Mouse (Mus musculus): ENCODE measurements around the gene Doc2b. TPM values are rescaled to one million over a fixed set of nuclear protein-coding genes. Genes with fewer than 3 reads are reported as not detected.

The Doc2b gene
- polyA plus RNA-seq, 1 experiment from 2014 or later: 0.61 TPM

- Histone ChIP-seq H3K27me3 (replicated peaks; ENCODE audit: control insufficient read depth, insufficient read depth, low read length) (no peaks in the 10 kb centered on the region), H3K4me1 (ENCODE audit: control insufficient read depth, insufficient read depth, low read length) (no peaks in the 10 kb centered on the region), H3K27ac (ENCODE audit: low read length) (no peak overlapping the region), H3K9me3 (ENCODE audit: control insufficient read depth, low read length) (no peaks in the 10 kb centered on the region), H3K36me3 (ENCODE audit: control insufficient read depth, insufficient read depth, low read length) (no peaks in the 10 kb centered on the region), H3K4me3 (ENCODE audit: low read length) (no peak overlapping the region), H3K4me2 (ENCODE audit: low read depth, low read length) (no peak overlapping the region), H3K9ac (ENCODE audit: low read depth, low read length) (no peak overlapping the region)
- 85% methylated on average over 8 of the region's 8 CpGs for WGBS
- ATAC-seq: no peak
Observed at GRCm38 (mm10) chr11:75827414-75827813, 31.6 kb upstream of the Doc2b start.

DNA sequence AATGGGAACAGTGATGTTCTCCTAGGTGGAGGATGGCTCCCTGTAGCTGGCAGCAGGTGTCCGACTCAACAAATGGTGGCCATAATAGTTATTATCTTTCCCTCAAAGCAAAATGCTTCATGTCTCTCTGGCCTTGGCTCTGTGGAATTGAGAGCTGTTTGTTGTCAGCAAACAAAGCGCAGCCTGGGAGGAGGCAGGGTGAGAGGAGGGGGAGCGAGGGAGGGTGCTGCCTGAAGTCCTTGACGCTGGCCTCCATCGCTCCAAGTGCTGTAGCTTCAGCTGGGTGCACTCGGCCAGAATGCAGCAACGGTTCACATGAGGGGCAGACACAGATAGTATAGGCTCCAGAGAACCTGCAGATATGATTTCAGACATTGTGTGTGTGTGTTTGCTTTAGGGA is 27.7 kb upstream of the Doc2b start:
- Histone ChIP-seq H3K27me3 (replicated peaks; ENCODE audit: control insufficient read depth, insufficient read depth, low read length) (no peaks in the 10 kb centered on the region), H3K36me3 (ENCODE audit: control insufficient read depth, insufficient read depth, low read length) (no peaks in the 10 kb centered on the region), H3K4me1 (ENCODE audit: control insufficient read depth, insufficient read depth, low read length) (no peaks in the 10 kb centered on the region; the same call in 1 of the 2 replicates), H3K9me3 (ENCODE audit: control insufficient read depth, low read length) (no peaks in the 10 kb centered on the region), H3K9ac (ENCODE audit: low read depth, low read length) (no peak overlapping the region), H3K4me3 (ENCODE audit: low read length) (no peak overlapping the region), H3K4me2 (ENCODE audit: low read depth, low read length) (no peak overlapping the region), H3K27ac (ENCODE audit: low read length) (no peak overlapping the region)
- ATAC-seq: no peak
- WGBS: 51% methylated on average over 7 of the region's 7 CpGs

GRCm38 (mm10) chr11:75813085-75813484 is 17.2 kb upstream of the Doc2b start:
- Histone ChIP-seq H3K27ac (ENCODE audit: low read length) (peak overlapping the region; percentile 98), H3K27me3 (replicated peaks; ENCODE audit: control insufficient read depth, insufficient read depth, low read length) (no peaks in the 10 kb centered on the region), H3K9ac (ENCODE audit: low read depth, low read length) (peak overlapping the region; percentile 37; the same call in 1 of the 2 replicates), H3K4me2 (ENCODE audit: low read depth, low read length) (no peak overlapping the region), H3K4me3 (ENCODE audit: low read length) (no peak overlapping the region), H3K36me3 (ENCODE audit: control insufficient read depth, insufficient read depth, low read length) (no peaks in the 10 kb centered on the region), H3K9me3 (ENCODE audit: control insufficient read depth, low read length) (no peaks in the 10 kb centered on the region), H3K4me1 (ENCODE audit: control insufficient read depth, insufficient read depth, low read length) (peaks cover 31% of the 10 kb centered on the region)
- 60% methylated on average over 10 of the region's 10 CpGs for WGBS
- ATAC-seq: no peak

DNA sequence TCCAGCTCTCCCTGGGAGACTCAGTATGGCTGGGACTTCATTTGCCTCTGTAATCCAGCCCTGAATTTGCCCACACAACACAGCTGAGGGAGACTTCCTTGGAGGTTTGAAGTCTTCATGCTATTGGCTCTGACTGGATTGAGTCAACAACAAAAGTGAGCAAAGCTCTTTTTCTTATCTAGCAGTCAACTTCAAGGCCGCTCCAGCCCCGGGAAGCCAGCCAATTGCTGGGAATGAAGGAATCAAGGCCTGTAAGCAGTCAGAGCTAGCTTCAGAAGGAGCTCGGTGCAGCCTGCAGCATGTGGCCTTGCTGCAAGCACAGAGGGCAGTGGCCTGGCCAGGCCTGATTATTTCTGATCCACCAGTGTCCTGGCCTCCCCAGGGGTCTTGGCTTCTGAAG is 16.1 kb upstream of the Doc2b start:
- Histone ChIP-seq H3K4me3 (ENCODE audit: low read length) (no peak overlapping the region), H3K4me1 (ENCODE audit: control insufficient read depth, insufficient read depth, low read length) (peaks cover 35% of the 10 kb centered on the region), H3K9ac (ENCODE audit: low read depth, low read length) (peak overlapping the region; percentile 59), H3K27ac (ENCODE audit: low read length) (peak overlapping the region; percentile 98), H3K4me2 (ENCODE audit: low read depth, low read length) (no peak overlapping the region), H3K36me3 (ENCODE audit: control insufficient read depth, insufficient read depth, low read length) (no peaks in the 10 kb centered on the region), H3K9me3 (ENCODE audit: control insufficient read depth, low read length) (no peaks in the 10 kb centered on the region), H3K27me3 (replicated peaks; ENCODE audit: control insufficient read depth, insufficient read depth, low read length) (no peaks in the 10 kb centered on the region)
- WGBS: 10% methylated on average over 3 of the region's 3 CpGs
- peak; percentile 91 for ATAC-seq

DNA sequence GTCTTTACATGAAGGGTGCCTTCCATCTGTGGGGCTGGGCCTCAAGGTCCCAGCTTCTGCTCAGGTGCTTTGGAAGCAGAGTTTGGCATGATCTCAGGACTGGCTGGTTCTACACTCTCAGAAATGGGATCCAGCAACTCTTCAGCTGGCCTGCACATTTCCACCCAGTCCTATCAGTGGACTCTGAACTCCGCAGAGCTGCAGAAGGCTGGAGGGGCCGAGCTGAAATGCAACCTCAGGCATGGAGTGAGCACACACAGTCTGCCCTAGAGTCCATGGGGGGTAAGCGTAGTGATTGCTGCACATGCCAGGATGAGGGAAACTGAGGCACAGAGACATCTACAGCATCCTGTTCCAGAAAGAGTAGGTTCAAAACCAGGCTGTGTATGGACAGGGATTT is 14.7 kb upstream of the Doc2b start:
- 70% methylated on average over 3 of the region's 3 CpGs for WGBS
- Histone ChIP-seq H3K27ac (ENCODE audit: low read length) (peak overlapping the region; percentile 65), H3K27me3 (replicated peaks; ENCODE audit: control insufficient read depth, insufficient read depth, low read length) (no peaks in the 10 kb centered on the region), H3K4me3 (ENCODE audit: low read length) (no peak overlapping the region), H3K9ac (ENCODE audit: low read depth, low read length) (0 out of 2 replicates have a peak overlapping the region, but pooled peaks have one; percentile 18), H3K4me1 (ENCODE audit: control insufficient read depth, insufficient read depth, low read length) (peaks cover 35% of the 10 kb centered on the region), H3K36me3 (ENCODE audit: control insufficient read depth, insufficient read depth, low read length) (no peaks in the 10 kb centered on the region), H3K9me3 (ENCODE audit: control insufficient read depth, low read length) (no peaks in the 10 kb centered on the region), H3K4me2 (ENCODE audit: low read depth, low read length) (0 out of 2 replicates have a peak overlapping the region, but pooled peaks have one; percentile 16)
- peak; percentile 71 for ATAC-seq

- 0 out of 2 replicates have a peak, but pooled peaks have one; percentile 8 for ATAC-seq
- Histone ChIP-seq H3K27ac (ENCODE audit: low read length) (no peak overlapping the region), H3K36me3 (ENCODE audit: control insufficient read depth, insufficient read depth, low read length) (no peaks in the 10 kb centered on the region), H3K4me1 (ENCODE audit: control insufficient read depth, insufficient read depth, low read length) (peaks cover 21% of the 10 kb centered on the region), H3K4me3 (ENCODE audit: low read length) (no peak overlapping the region), H3K4me2 (ENCODE audit: low read depth, low read length) (no peak overlapping the region), H3K9me3 (ENCODE audit: control insufficient read depth, low read length) (no peaks in the 10 kb centered on the region), H3K27me3 (replicated peaks; ENCODE audit: control insufficient read depth, insufficient read depth, low read length) (no peaks in the 10 kb centered on the region), H3K9ac (ENCODE audit: low read depth, low read length) (no peak overlapping the region)
- 27% methylated on average over 5 of the region's 5 CpGs for WGBS
Observed at GRCm38 (mm10) chr11:75807486-75807885, 11.6 kb upstream of the Doc2b start.

DNA sequence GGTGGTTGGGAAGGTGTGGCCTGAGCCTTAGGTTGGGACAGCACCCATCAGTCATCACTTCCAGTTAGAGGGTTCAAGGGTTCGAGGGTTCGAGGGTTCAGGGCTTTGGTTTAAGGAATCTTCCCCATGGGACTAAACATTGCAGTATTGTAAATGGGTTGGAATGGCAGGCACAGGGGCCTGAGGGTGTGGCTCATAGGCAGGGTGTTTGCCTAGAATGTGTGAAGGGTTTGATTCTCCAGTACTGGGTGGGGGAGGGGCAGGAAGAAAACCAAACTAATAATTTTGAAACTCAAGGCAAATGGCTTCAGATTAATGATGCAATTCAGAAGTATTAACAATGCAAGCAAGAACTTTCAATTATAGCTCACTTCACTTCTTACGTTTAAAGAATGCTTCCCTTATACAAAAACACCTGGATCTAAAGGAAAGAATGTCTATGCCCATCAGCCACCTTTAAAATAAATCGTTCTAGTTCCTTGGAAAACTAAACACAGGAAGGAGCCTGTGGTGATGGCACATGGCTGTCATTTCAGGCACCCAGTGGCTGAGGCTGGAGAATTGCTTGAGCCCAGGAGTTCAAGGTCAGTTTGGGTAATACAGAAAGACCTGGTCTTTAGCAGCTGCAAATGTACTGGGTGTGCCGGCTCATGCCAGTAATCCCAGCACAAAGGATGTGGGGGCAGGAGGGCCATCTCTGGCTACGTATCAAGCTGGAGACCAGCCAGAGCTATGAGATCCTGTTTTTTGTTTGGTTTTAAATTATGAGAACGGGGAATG is 6.1 kb upstream of the Doc2b start:
- Histone ChIP-seq H3K9me3 (ENCODE audit: control insufficient read depth, low read length) (no peaks in the 10 kb centered on the region), H3K4me1 (ENCODE audit: control insufficient read depth, insufficient read depth, low read length) (no peaks in the 10 kb centered on the region), H3K36me3 (ENCODE audit: control insufficient read depth, insufficient read depth, low read length) (no peaks in the 10 kb centered on the region), H3K27ac (ENCODE audit: low read length) (no peak overlapping the region), H3K4me2 (ENCODE audit: low read depth, low read length) (no peak overlapping the region), H3K4me3 (ENCODE audit: low read length) (no peak overlapping the region), H3K9ac (ENCODE audit: low read depth, low read length) (no peak overlapping the region), H3K27me3 (replicated peaks; ENCODE audit: control insufficient read depth, insufficient read depth, low read length) (no peaks in the 10 kb centered on the region)
- 74% methylated on average over 7 of the region's 7 CpGs for WGBS
- no peak for ATAC-seq

GRCm38 (mm10) chr11:75801369-75801768 is 5.5 kb upstream of the Doc2b start:
- Histone ChIP-seq H3K9ac (ENCODE audit: low read depth, low read length) (no peak overlapping the region), H3K4me1 (ENCODE audit: control insufficient read depth, insufficient read depth, low read length) (no peaks in the 10 kb centered on the region), H3K27me3 (replicated peaks; ENCODE audit: control insufficient read depth, insufficient read depth, low read length) (0 out of 2 replicates have a peak, but pooled peaks cover 2% of the 10 kb centered on the region), H3K27ac (ENCODE audit: low read length) (no peak overlapping the region), H3K4me2 (ENCODE audit: low read depth, low read length) (no peak overlapping the region), H3K9me3 (ENCODE audit: control insufficient read depth, low read length) (no peaks in the 10 kb centered on the region), H3K36me3 (ENCODE audit: control insufficient read depth, insufficient read depth, low read length) (no peaks in the 10 kb centered on the region), H3K4me3 (ENCODE audit: low read length) (no peak overlapping the region)
- WGBS: 82% methylated on average over 4 of the region's 4 CpGs
- ATAC-seq: no peak

DNA sequence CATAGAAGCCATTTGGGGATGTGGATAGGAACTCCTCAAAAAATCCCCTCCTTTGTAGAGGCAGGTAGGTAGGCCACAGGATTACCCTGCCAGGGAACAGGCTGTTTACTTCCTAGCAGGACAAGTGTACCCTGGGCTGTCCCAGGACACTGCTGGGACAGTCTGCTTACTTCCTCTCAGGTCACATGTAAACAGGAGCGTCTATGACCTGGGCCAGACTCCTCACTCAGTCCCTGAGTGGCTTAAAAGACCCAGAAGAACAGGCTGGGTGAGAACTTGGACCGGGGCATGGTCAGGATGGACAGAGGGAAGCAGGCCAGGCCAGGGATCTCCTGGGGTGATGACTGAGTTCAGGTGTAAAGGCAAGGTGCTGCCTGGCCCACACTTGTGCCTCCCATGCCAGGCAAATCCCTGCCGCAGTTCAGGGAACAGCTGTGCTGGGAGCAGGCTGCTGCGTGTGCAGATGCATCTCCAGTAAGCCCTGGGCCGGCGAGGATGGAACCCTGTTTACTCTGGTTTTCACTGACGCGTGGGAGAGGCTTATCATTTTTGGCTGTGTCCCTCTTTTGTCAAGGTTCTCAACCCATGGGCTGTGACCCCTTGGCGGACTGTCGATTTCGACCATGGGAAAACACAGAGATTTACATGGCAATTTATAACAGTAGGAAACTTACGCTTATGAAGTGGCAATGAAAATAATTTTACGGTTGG is 842 bp upstream of the Doc2b start:
- Histone ChIP-seq H3K4me2 (ENCODE audit: low read depth, low read length) (no peak overlapping the region), H3K9ac (ENCODE audit: low read depth, low read length) (no peak overlapping the region), H3K36me3 (ENCODE audit: control insufficient read depth, insufficient read depth, low read length) (no peaks in the 10 kb centered on the region), H3K4me1 (ENCODE audit: control insufficient read depth, insufficient read depth, low read length) (peaks cover 4% of the 10 kb centered on the region; the same call in 1 of the 2 replicates), H3K9me3 (ENCODE audit: control insufficient read depth, low read length) (no peaks in the 10 kb centered on the region), H3K27ac (ENCODE audit: low read length) (no peak overlapping the region), H3K4me3 (ENCODE audit: low read length) (no peak overlapping the region), H3K27me3 (replicated peaks; ENCODE audit: control insufficient read depth, insufficient read depth, low read length) (peaks cover 15% of the 10 kb centered on the region)
- WGBS: 70% methylated on average over 13 of the region's 13 CpGs
- no peak for ATAC-seq

All from intestine, embryonic 16.5 days (tissue).